Mouse (Mus musculus): ENCODE measurements around the gene Trim44. TPM values are rescaled to one million over a fixed set of nuclear protein-coding genes. Genes with fewer than 3 reads are reported as not detected.

Gene Trim44
- polyA plus RNA-seq, 1 experiment: 0.30 TPM

GRCm38 (mm10) chr2:102324336-102324735, 83.3 kb downstream of the Trim44 start:
- Histone ChIP-seq H3K27me3 (ENCODE audit: control insufficient read depth) (no peaks in the 10 kb centered on the region), H3K4me3 (replicated peaks) (no peak overlapping the region), H3K36me3 (ENCODE audit: control insufficient read depth) (no peaks in the 10 kb centered on the region), H3K9me3 (ENCODE audit: control insufficient read depth, low read length) (no peaks in the 10 kb centered on the region), H3K4me1 (ENCODE audit: control insufficient read depth) (no peaks in the 10 kb centered on the region; the same call in 1 of the 2 replicates)
- TF ChIP-seq TAL1 (IDR thresholded peaks at IDR 0.05; ENCODE audit: low read length) (no peak), GATA1 (IDR thresholded peaks at IDR 0.05; ENCODE audit: low read length) (no peak)

- no peaks in the 10 kb centered on the region for H3K36me3 ChIP-seq (ENCODE audit: control insufficient read depth)
- H3K9me3 ChIP-seq (ENCODE audit: control insufficient read depth, low read length): no peaks in the 10 kb centered on the region
- H3K27me3 ChIP-seq (ENCODE audit: control insufficient read depth): no peaks in the 10 kb centered on the region
- TF ChIP-seq TAL1 (IDR thresholded peaks at IDR 0.05; ENCODE audit: low read length) (no peak), GATA1 (IDR thresholded peaks at IDR 0.05; ENCODE audit: low read length) (no peak)
- no peaks in the 10 kb centered on the region for H3K4me1 ChIP-seq (ENCODE audit: control insufficient read depth)
- H3K4me3 ChIP-seq (replicated peaks): no peak overlapping the region
These were observed 91.1 kb downstream of the Trim44 start for GRCm38 (mm10) chr2:102316540-102316939.

DNA sequence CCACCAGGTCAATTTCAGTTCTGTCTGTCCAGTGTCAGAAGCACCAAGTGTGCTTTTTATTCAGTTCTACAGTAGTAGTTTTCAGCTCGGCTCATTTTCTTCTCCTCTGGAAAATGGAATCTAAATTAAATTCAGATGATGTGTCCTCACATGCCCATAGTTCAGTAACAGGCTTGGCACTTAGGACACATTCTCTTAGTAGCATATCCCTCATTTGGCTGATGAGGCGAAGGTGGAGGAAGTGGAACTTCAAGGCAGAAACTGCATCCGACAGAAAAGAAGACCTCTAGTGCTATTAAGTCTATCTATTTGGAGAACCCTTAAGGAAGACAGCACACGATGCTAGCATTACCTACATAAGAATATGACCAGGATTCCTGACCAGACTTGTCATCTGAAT, 92.5 kb downstream of the Trim44 start:
- Histone ChIP-seq H3K36me3 (ENCODE audit: control insufficient read depth) (no peaks in the 10 kb centered on the region), H3K4me3 (replicated peaks) (no peak overlapping the region), H3K27me3 (ENCODE audit: control insufficient read depth) (no peaks in the 10 kb centered on the region), H3K4me1 (ENCODE audit: control insufficient read depth) (no peaks in the 10 kb centered on the region), H3K9me3 (ENCODE audit: control insufficient read depth, low read length) (no peaks in the 10 kb centered on the region)
- TF ChIP-seq GATA1 (IDR thresholded peaks at IDR 0.05; ENCODE audit: low read length) (no peak), TAL1 (IDR thresholded peaks at IDR 0.05; ENCODE audit: low read length) (no peak)

DNA sequence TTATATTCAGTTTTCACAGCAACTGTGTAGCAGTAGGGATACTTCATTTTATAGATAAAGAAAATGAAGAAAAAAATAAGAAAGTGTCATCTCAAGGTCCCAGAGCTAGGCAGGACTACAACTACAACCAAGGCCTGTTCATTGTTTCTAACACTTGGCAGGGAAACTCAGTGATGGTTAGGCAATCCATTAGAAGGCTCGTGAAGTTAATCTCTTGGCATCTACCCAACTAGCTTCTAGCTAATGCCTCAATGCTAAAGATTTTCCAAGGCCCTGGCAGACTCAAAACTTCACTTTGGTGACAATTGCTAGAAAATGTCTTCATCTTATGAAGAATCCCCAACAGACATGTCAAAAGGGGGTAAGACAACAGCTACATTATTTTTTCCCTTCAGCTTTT, 93.0 kb downstream of the Trim44 start:
- no peaks in the 10 kb centered on the region for H3K27me3 ChIP-seq (ENCODE audit: control insufficient read depth)
- no peak overlapping the region for H3K4me3 ChIP-seq (replicated peaks)
- H3K9me3 ChIP-seq (ENCODE audit: control insufficient read depth, low read length): no peaks in the 10 kb centered on the region
- no peaks in the 10 kb centered on the region for H3K36me3 ChIP-seq (ENCODE audit: control insufficient read depth)
- no peaks in the 10 kb centered on the region for H3K4me1 ChIP-seq (ENCODE audit: control insufficient read depth)
- TF ChIP-seq TAL1 (IDR thresholded peaks at IDR 0.05; ENCODE audit: low read length) (no peak), GATA1 (IDR thresholded peaks at IDR 0.05; ENCODE audit: low read length) (no peak)

DNA sequence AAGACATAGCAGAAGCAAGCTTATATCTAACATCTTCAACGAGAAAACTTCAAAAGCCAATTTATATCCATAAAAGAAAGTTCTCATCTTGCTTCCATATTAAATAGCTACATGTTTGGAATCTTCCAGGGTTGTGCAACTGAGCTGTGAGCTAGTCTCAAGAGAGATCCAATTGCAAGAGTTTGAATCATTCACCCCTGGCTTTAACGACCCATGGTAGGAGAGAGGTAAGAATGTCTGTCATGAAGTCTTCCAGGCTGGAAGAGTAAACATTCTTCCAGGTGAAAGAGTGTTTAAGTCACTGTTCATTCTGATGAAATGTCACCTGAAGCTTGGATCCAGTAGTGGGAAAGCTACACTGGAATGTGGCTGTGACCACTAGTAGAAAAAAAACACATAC, 93.6 kb downstream of the Trim44 start:
- no peaks in the 10 kb centered on the region for H3K4me1 ChIP-seq (ENCODE audit: control insufficient read depth)
- TF ChIP-seq TAL1 (IDR thresholded peaks at IDR 0.05; ENCODE audit: low read length) (no peak), GATA1 (IDR thresholded peaks at IDR 0.05; ENCODE audit: low read length) (no peak)

DNA sequence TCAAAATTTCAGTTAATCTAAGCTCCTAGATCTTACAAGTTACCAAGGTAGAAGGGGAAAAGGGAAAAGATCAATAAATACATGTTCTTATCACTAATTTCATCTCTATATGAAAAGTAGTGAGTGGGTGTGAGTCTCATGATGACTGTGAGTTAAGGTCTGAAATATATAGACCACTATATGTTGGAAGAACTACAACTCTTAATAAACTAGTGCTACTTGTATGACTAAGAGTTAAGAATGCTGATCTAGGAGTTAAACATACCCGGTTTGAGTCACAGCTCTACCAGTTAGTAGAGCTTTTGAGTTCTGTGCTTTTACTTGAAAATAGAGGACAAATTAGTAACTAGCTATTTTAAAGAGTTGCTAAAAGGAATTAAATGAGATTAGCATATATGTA, 94.7 kb downstream of the Trim44 start:
- Histone ChIP-seq H3K27me3 (ENCODE audit: control insufficient read depth) (no peaks in the 10 kb centered on the region), H3K36me3 (ENCODE audit: control insufficient read depth) (no peaks in the 10 kb centered on the region), H3K9me3 (ENCODE audit: control insufficient read depth, low read length) (no peaks in the 10 kb centered on the region), H3K4me3 (replicated peaks) (no peak overlapping the region), H3K4me1 (ENCODE audit: control insufficient read depth) (no peaks in the 10 kb centered on the region)
- no peak for TF ChIP-seq TAL1 (IDR thresholded peaks at IDR 0.05; ENCODE audit: low read length)
- TF ChIP-seq GATA1 (IDR thresholded peaks at IDR 0.05; ENCODE audit: low read length): no peak

More for the DNA sequence above, 93.6 kb downstream of the Trim44 start:
- Histone ChIP-seq H3K9me3 (ENCODE audit: control insufficient read depth, low read length) (no peaks in the 10 kb centered on the region), H3K4me3 (replicated peaks) (no peak overlapping the region), H3K36me3 (ENCODE audit: control insufficient read depth) (no peaks in the 10 kb centered on the region), H3K27me3 (ENCODE audit: control insufficient read depth) (no peaks in the 10 kb centered on the region)

DNA sequence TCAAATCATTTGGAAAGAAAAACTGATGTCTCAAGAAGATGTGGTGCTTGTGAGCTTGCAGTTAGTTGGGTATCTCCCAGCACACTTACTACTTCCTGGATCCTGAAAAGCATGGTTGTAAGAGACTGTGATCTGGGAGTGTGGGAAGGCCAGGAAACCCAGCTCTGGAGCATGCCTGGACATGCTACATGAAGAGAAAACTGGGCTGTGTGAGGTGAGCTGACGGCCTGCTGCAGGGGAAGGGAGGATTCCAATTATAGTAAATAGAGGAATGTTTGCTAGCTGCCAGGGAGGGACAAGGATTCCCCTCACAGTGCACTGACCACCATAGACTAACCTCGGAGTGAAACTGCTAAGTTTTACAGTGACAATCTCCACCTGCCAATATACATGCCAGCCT, 104.4 kb downstream of the Trim44 start:
- no peak for TF ChIP-seq TAL1 (IDR thresholded peaks at IDR 0.05; ENCODE audit: low read length)
- no peak for TF ChIP-seq GATA1 (IDR thresholded peaks at IDR 0.05; ENCODE audit: low read length)
- H3K4me1 ChIP-seq (ENCODE audit: control insufficient read depth): no peaks in the 10 kb centered on the region
- no peaks in the 10 kb centered on the region for H3K9me3 ChIP-seq (ENCODE audit: control insufficient read depth, low read length)
- peaks cover 11% of the 10 kb centered on the region for H3K36me3 ChIP-seq (ENCODE audit: control insufficient read depth)
- no peak overlapping the region for H3K4me3 ChIP-seq (replicated peaks)
- H3K27me3 ChIP-seq (ENCODE audit: control insufficient read depth): no peaks in the 10 kb centered on the region

DNA sequence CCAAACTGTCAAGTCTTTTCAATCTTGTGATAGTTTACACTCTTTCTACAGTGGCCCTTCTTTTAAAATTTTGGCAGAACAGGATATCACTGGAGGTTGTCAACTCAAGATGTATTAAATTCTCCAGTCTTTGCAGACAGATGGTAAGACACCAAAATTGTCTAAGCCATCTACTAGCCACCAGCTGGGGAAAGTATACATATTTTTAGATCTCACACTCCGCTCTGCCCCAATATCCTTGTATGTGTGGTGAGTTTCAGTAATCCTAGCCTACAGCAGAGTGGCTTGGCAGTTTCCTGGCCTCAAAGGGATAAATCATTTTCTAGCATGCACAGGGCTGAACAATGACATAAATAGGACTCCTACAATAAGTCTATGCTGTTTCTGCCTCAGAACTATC, 105.1 kb downstream of the Trim44 start:
- TF ChIP-seq TAL1 (IDR thresholded peaks at IDR 0.05; ENCODE audit: low read length) (no peak), GATA1 (IDR thresholded peaks at IDR 0.05; ENCODE audit: low read length) (no peak)
- Histone ChIP-seq H3K36me3 (ENCODE audit: control insufficient read depth) (peaks cover 11% of the 10 kb centered on the region), H3K9me3 (ENCODE audit: control insufficient read depth, low read length) (no peaks in the 10 kb centered on the region), H3K4me1 (ENCODE audit: control insufficient read depth) (no peaks in the 10 kb centered on the region), H3K27me3 (ENCODE audit: control insufficient read depth) (no peaks in the 10 kb centered on the region), H3K4me3 (replicated peaks) (no peak overlapping the region)

- no peak for TF ChIP-seq GATA1 (IDR thresholded peaks at IDR 0.05; ENCODE audit: low read length)
- no peak for TF ChIP-seq TAL1 (IDR thresholded peaks at IDR 0.05; ENCODE audit: low read length)
- H3K27me3 ChIP-seq (ENCODE audit: control insufficient read depth): no peaks in the 10 kb centered on the region
These were observed 112.8 kb downstream of the Trim44 start for GRCm38 (mm10) chr2:102294827-102295270.

DNA sequence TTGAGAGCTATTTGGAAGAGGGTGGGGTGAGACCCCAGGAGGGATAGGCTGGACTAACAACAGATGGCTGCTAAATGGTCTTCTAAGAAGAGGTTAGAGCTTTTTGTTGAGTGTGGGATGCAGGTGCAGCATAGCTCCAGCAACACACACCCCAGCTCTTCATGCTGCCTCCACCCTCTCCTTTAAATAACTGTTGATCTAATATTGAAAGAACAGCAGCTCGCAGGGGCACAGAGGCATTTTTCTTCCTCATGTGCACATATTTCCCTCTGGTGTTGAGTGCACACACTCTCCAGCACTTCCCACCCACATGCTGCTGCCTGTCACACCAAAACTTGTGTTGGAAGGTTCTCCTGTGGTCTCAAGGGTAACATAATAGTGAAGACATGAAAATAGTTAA, 114.4 kb downstream of the Trim44 start:
- no peaks in the 10 kb centered on the region for H3K4me1 ChIP-seq (ENCODE audit: control insufficient read depth)
- no peak overlapping the region for H3K4me3 ChIP-seq (replicated peaks)
- H3K9me3 ChIP-seq (ENCODE audit: control insufficient read depth, low read length): no peaks in the 10 kb centered on the region
- TF ChIP-seq TAL1 (IDR thresholded peaks at IDR 0.05; ENCODE audit: low read length): no peak
- TF ChIP-seq GATA1 (IDR thresholded peaks at IDR 0.05; ENCODE audit: low read length): no peak
- H3K36me3 ChIP-seq (ENCODE audit: control insufficient read depth): no peaks in the 10 kb centered on the region
- H3K27me3 ChIP-seq (ENCODE audit: control insufficient read depth): no peaks in the 10 kb centered on the region

More at GRCm38 (mm10) chr2:102294827-102295270, 112.8 kb downstream of the Trim44 start:
- H3K4me3 ChIP-seq (replicated peaks): no peak overlapping the region
- H3K4me1 ChIP-seq (ENCODE audit: control insufficient read depth): no peaks in the 10 kb centered on the region
- no peaks in the 10 kb centered on the region for H3K36me3 ChIP-seq (ENCODE audit: control insufficient read depth)
- no peaks in the 10 kb centered on the region for H3K9me3 ChIP-seq (ENCODE audit: control insufficient read depth, low read length)

Measured in erythroblast, embryonic 14.5 days (primary cell).